Mouse (Mus musculus) liver, adult 2 months (tissue): ENCODE measurements around the gene Ddn.

ENCODE experiments used
- CTCF ChIP-seq: fragments of 200-500 bp; IDR thresholded peaks from 2 replicates; pipeline ENCODE4 v1.5.1; 2011; ENCODE audit warnings: low read depth, low read length, control low read depth
- POLR2A ChIP-seq: fragments of 200-500 bp; IDR thresholded peaks from 2 replicates; pipeline ENCODE4 v1.6.1; 2011; ENCODE audit warnings: low read length, control low read depth; ENCODE audit not compliant: insufficient read depth; ENCODE audit errors: extremely low read depth

GRCm38 (mm10) chr15:98827611-98828011, 18.3 kb upstream of the Ddn start:
- no peak for TF ChIP-seq CTCF
- TF ChIP-seq POLR2A, result no peak
